Mouse (Mus musculus) B cell, adult (primary cell): ENCODE results near the gene Serpinb1c. TPM values are rescaled to one million over a fixed set of nuclear protein-coding genes. Genes with fewer than 3 reads are reported as not detected.

Experiments
- total RNA-seq: library from RNA; stranded (reverse); gene quantifications from 4 replicates; pipeline ENCODE4 v1.2.4, GENCODE M21; 2023; ENCODE audit not compliant: inconsistent age

Serpinb1c gene
- total RNA-seq = not detected in 4 replicates

DNA sequence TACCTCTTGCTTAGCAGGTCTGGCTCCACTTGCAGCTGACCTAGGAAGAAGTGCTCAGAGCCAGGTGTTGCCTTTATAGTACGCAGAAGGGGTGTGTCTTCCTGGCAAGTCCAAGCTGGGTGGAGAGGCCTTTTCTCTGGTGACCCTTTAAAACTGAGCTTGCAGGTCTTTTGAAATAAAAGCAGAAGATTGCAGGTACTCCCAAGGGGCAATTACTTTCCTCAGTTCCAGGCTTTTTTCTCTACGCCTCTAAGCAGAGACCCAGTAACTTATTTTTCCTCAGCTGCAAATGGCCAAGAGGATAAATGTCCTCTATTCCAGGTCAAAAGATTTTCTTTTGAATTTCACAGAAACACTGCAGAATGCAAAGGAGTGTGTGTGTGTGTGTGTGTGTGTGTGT lies at the start of gene Serpinb1c:
Gene Serpinb1c, minus strand, starts transcription at position 101 of the 400 bp plus-strand sequence.

DNA sequence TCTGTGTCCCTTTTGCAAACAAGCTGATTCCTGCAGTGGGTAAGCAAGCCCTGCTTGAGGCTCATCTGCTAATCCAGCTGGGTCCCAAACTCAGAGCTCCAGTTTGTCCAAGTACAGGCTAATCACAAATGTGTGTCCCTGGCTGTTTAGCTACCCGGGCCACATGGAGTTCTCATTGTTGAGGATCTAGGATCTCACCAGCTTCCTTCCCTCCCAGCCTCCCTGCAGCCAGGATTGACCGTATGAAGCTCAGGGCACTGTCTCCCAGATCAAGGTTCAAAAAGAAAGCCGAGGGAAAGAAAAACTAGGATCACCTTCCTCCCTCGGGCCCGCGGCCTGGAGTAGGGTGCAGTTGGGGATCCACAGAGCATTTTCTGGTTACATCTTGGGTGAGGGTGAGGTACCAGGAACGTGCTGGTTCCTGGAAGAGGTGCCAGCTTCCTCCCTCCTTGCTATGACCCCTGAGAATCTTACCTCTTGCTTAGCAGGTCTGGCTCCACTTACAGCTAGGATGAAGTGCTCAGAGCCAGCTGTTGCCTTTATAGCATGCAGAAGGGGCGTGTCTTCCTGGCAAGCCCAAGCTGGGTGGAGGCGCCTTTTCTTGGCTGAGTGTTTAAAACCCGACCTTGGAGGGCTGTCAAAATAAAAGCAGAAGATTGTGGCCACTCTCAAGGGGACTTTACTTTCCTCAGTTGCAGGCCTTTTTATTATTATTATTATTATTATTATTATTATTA lies 47.2 kb downstream of the Serpinb1c start, which contains the start of gene Serpinb1a:
Gene Serpinb1a, minus strand, starts transcription at position 518 of the 737 bp plus-strand sequence.

Other genes starting within 250 kb of the Serpinb1c start
- 0.12 to 0.13 TPM in 2 of 4 replicates, not detected in the others for gene Mylk4, start 114.3 kb downstream of the Serpinb1c start, total RNA-seq
- 39.9 to 46.7 TPM (median 42.9 TPM) in 4 replicates for gene Wrnip1, start 96.2 kb downstream of the Serpinb1c start, total RNA-seq
- gene D930007J09Rik, start 95.4 kb downstream of the Serpinb1c start, total RNA-seq = not detected in 4 replicates
- gene Serpinb1a, start 47.0 kb downstream of the Serpinb1c start, total RNA-seq = 231 to 264 TPM (median 248 TPM) in 4 replicates
- gene Serpinb6b, start 67.0 kb upstream of the Serpinb1c start, total RNA-seq = 9.9 to 14.7 TPM (median 10.3 TPM) in 4 replicates
- gene Serpinb9, start 105.0 kb upstream of the Serpinb1c start, total RNA-seq = 1.7 to 3.4 TPM (median 2.6 TPM) in 4 replicates
- gene Serpinb9b, start 129.2 kb upstream of the Serpinb1c start, total RNA-seq = 0.51 TPM in 1 of 4 replicates, not detected in the others
- not detected in 4 replicates for gene Serpinb1b, start 180.4 kb upstream of the Serpinb1c start, total RNA-seq